In genomic region chr7:130263233-130263594, GRCm38 (mm10) we compare ENCODE assay signal across 8 mouse cellular contexts.
DNase-seq lines count a peak whose midpoint lies in the region; ATAC-seq and TF ChIP-seq lines count a peak whose summit lies in the region.

No protein-coding gene starts in this region.

- H3K9me3 ChIP-seq in heart, embryonic 11.5 days (replicated peaks; ENCODE audit: control insufficient read depth, low read length): no peaks in the 10 kb centered on the region
- H3K9me3 ChIP-seq in hindbrain, embryonic 15.5 days: no peaks in the 10 kb centered on the region
- no peaks in the 10 kb centered on the region for H3K9me3 ChIP-seq in midbrain, embryonic 12.5 days

- peak overlapping the region; percentile 50; the same call in 1 of the 2 replicates for H3K27ac ChIP-seq in heart, embryonic 11.5 days (ENCODE audit: low read depth, low read length)
- peak overlapping the region; percentile 87 for H3K27ac ChIP-seq in cortical plate, adult 2 months (ENCODE audit: insufficient read depth, low read length)
- no peak overlapping the region for H3K27ac ChIP-seq in hindbrain, embryonic 15.5 days (replicated peaks)
- peak overlapping the region; percentile 91 for H3K27ac ChIP-seq in midbrain, embryonic 12.5 days (replicated peaks)

- no peaks in the 10 kb centered on the region for H3K36me3 ChIP-seq in heart, embryonic 11.5 days (ENCODE audit: control insufficient read depth, insufficient read depth, low read length)
- H3K36me3 ChIP-seq in hindbrain, embryonic 15.5 days: no peaks in the 10 kb centered on the region
- H3K36me3 ChIP-seq in midbrain, embryonic 12.5 days: no peaks in the 10 kb centered on the region

- H3K27me3 ChIP-seq in heart, embryonic 11.5 days (ENCODE audit: control insufficient read depth, insufficient read depth, low read length): peaks cover 2% of the 10 kb centered on the region; the same call in 1 of the 2 replicates
- no peaks in the 10 kb centered on the region; the same call in 1 of the 2 replicates for H3K27me3 ChIP-seq in hindbrain, embryonic 15.5 days
- H3K27me3 ChIP-seq in midbrain, embryonic 12.5 days: peaks cover 26% of the 10 kb centered on the region

- TF ChIP-seq POLR2A in cortical plate, adult 2 months (IDR thresholded peaks at IDR 0.05; ENCODE audit: extremely low read depth, insufficient read depth, low read length): no peak

- no peak for DNase-seq in heart, adult 18-20 months
- no peak for DNase-seq in thymus, postnatal 36 days
- DNase-seq in layer of hippocampus, postnatal 36 days: no peak

- no peak for ATAC-seq in heart, embryonic 11.5 days (replicated peaks; ENCODE audit: insufficient number of reproducible peaks, low FRiP score, low TSS enrichment)
- no peak for ATAC-seq in hindbrain, embryonic 15.5 days (ENCODE audit: low FRiP score, low read depth)
- no peak for ATAC-seq in midbrain, embryonic 12.5 days (ENCODE audit: low FRiP score, low read depth)
- no peak for ATAC-seq in erythroid progenitor cell, adult 5-6 weeks (replicated peaks; ENCODE audit: low FRiP score, poor library complexity, severe bottlenecking)

- 55% methylated on average over 4 of the region's 4 CpGs for WGBS in heart, embryonic 11.5 days (ENCODE audit: insufficient replicate concordance)
- 23% methylated on average over 4 of the region's 4 CpGs for WGBS in hindbrain, embryonic 15.5 days
- 6% methylated on average over 4 of the region's 4 CpGs for WGBS in midbrain, embryonic 12.5 days

- TF ChIP-seq CTCF in cortical plate, adult 2 months (IDR thresholded peaks at IDR 0.05; ENCODE audit: extremely low read depth, insufficient read depth, low read length): no peak

- peak overlapping the region; percentile 81; the same call in 1 of the 2 replicates for H3K9ac ChIP-seq in heart, embryonic 11.5 days (ENCODE audit: low read depth, low read length)
- H3K9ac ChIP-seq in hindbrain, embryonic 15.5 days: 0 out of 2 replicates have a peak overlapping the region, but pooled peaks have one; percentile 21
- peak overlapping the region; percentile 89 for H3K9ac ChIP-seq in midbrain, embryonic 12.5 days (replicated peaks)

- H3K4me3 ChIP-seq in heart, embryonic 11.5 days (ENCODE audit: low read depth, low read length): peak overlapping the region; percentile 71
- H3K4me3 ChIP-seq in cortical plate, adult 2 months (ENCODE audit: insufficient read depth, low read length): peak overlapping the region; percentile 51; the same call in 1 of the 2 replicates
- peak overlapping the region; percentile 59 for H3K4me3 ChIP-seq in hindbrain, embryonic 15.5 days
- H3K4me3 ChIP-seq in midbrain, embryonic 12.5 days: peak overlapping the region; percentile 86

- H3K4me1 ChIP-seq in heart, embryonic 11.5 days (ENCODE audit: control insufficient read depth, insufficient read depth, low read length): peaks cover 34% of the 10 kb centered on the region
- no peaks in the 10 kb centered on the region for H3K4me1 ChIP-seq in cortical plate, adult 2 months (ENCODE audit: control insufficient read depth, insufficient read depth, low read length)
- peaks cover 81% of the 10 kb centered on the region for H3K4me1 ChIP-seq in hindbrain, embryonic 15.5 days (replicated peaks)
- peaks cover 80% of the 10 kb centered on the region for H3K4me1 ChIP-seq in midbrain, embryonic 12.5 days

- H3K4me2 ChIP-seq in heart, embryonic 11.5 days: peak overlapping the region; percentile 88
- peak overlapping the region; percentile 94 for H3K4me2 ChIP-seq in hindbrain, embryonic 15.5 days
- H3K4me2 ChIP-seq in midbrain, embryonic 12.5 days (replicated peaks): peak overlapping the region; percentile 85

Comparison
In these comparisons a context has a peak if more than half of its experiments do, and no peak if none do; other contexts are left out.
1. H3K9ac ChIP-seq: peak in every context shown above with its lines; median percentile 89 in midbrain, embryonic 12.5 days; 81 in heart, embryonic 11.5 days; 21 in hindbrain, embryonic 15.5 days.